Mouse (Mus musculus) frontal cortex, postnatal 10 days (tissue): Measurements from ENCODE around the gene Gm30083.

Experiments
- DNase-seq, 2 experiments: peaks; one replicate each; pipeline ENCODE4 v3.0.0; 2022; ENCODE audit warnings: low spot score in 2 of 2, mixed read lengths in 1 of 2

Gene Gm30083

GRCm38 (mm10) chr14:34015063-34015462 is at the start of gene Gm30083:
Gene Gm30083, minus strand, starts transcription at chr14:34015182.
- no peak for DNase-seq

GRCm38 (mm10) chr14:34052516-34052915 is 37.5 kb upstream of the Gm30083 start, which contains the start of gene Antxrl:
Gene Antxrl, plus strand, starts transcription at chr14:34052707.
- no peak for DNase-seq

GRCm38 (mm10) chr14:34050101-34050779 is 35.3 kb upstream of the Gm30083 start:
- DNase-seq, result no peak

- no peak for DNase-seq
Observed at GRCm38 (mm10) chr14:34043341-34043740, 28.4 kb upstream of the Gm30083 start.

- no peak for DNase-seq
Observed at GRCm38 (mm10) chr14:34041241-34041640, 26.3 kb upstream of the Gm30083 start.

GRCm38 (mm10) chr14:34033841-34034610 is 19.0 kb upstream of the Gm30083 start:
- no peak for DNase-seq

- no peak for DNase-seq
Observed at GRCm38 (mm10) chr14:34026710-34027109, 11.7 kb upstream of the Gm30083 start.

- no peak for DNase-seq
Observed at GRCm38 (mm10) chr14:34016938-34017337, 2.0 kb upstream of the Gm30083 start.

- DNase-seq, result no peak
Observed at GRCm38 (mm10) chr14:34016381-34016780, 1.4 kb upstream of the Gm30083 start, which contains the start of gene Gm5460. Gene Gm5460, plus strand, starts transcription at chr14:34016758.

GRCm38 (mm10) chr14:34002358-34002757 is 12.6 kb downstream of the Gm30083 start:
- DNase-seq, result no peak

- no peak for DNase-seq
Observed at GRCm38 (mm10) chr14:34001445-34001844, 13.5 kb downstream of the Gm30083 start.

- DNase-seq, result no peak
Observed at GRCm38 (mm10) chr14:34000076-34000475, 14.9 kb downstream of the Gm30083 start.

- DNase-seq, result no peak
Observed at GRCm38 (mm10) chr14:33997427-33997826, 17.6 kb downstream of the Gm30083 start.

GRCm38 (mm10) chr14:33993521-33994289 is 21.3 kb downstream of the Gm30083 start:
- no peak for DNase-seq

- DNase-seq, result no peak
Observed at GRCm38 (mm10) chr14:33993051-33993450, 21.9 kb downstream of the Gm30083 start.

- no peak for DNase-seq
Observed at GRCm38 (mm10) chr14:33991971-33992370, 23.0 kb downstream of the Gm30083 start.

- DNase-seq, result no peak
Observed at GRCm38 (mm10) chr14:33989201-33989600, 25.8 kb downstream of the Gm30083 start.

- DNase-seq, result peak in 1 of 2 experiments; percentile 29
Observed at GRCm38 (mm10) chr14:33978604-33979059, 36.4 kb downstream of the Gm30083 start, which contains the start of gene Zfp488. Gene Zfp488, minus strand, starts transcription at chr14:33978764.

- DNase-seq, result no peak
Observed at GRCm38 (mm10) chr14:33977748-33978147, 37.2 kb downstream of the Gm30083 start.

- no peak for DNase-seq
Observed at GRCm38 (mm10) chr14:33974752-33975151, 40.2 kb downstream of the Gm30083 start.

GRCm38 (mm10) chr14:33972679-33973078 is 42.3 kb downstream of the Gm30083 start:
- DNase-seq, result no peak

- no peak for DNase-seq
Observed at GRCm38 (mm10) chr14:33965675-33966074, 49.3 kb downstream of the Gm30083 start.
